Mouse (Mus musculus) midbrain, embryonic 14.5 days (tissue): Measurements from ENCODE around the gene Cnppd1. TPM values are rescaled to one million over a fixed set of nuclear protein-coding genes. Genes with fewer than 3 reads are reported as not detected.

Source experiments
- ATAC-seq: fragments of 200-750 bp; cut with Nextera tagmentation; 2 replicates; pipeline ENCODE4 v1.8.0; 2017; ENCODE audit warnings: moderate number of reproducible peaks, moderate library complexity; ENCODE audit not compliant: low FRiP score, low TSS enrichment
- DNase-seq: peaks from one replicate; pipeline ENCODE4 v3.0.0-alpha.2; 2015
- H3K27ac ChIP-seq: fragments of 300-500 bp; sonication (generic); replicated peaks from 2 replicates; pipeline ENCODE4 v1.5.1; 2014; ENCODE audit warnings: mild to moderate bottlenecking, low read depth, low read length, moderate library complexity
- H3K27me3 ChIP-seq: fragments of 300-500 bp; sonication (generic); 2 replicates; pipeline ENCODE4 v1.6.1; 2014; ENCODE audit warnings: low read length, control low read depth, mixed read lengths; ENCODE audit not compliant: control insufficient read depth, insufficient read depth
- H3K36me3 ChIP-seq: fragments of 300-500 bp; sonication (generic); 2 replicates; pipeline ENCODE4 v1.6.1; 2014; ENCODE audit warnings: low read length, control low read depth; ENCODE audit not compliant: control insufficient read depth, insufficient read depth
- H3K4me1 ChIP-seq: fragments of 300-500 bp; sonication (generic); 2 replicates; pipeline ENCODE4 v1.6.1; 2014; ENCODE audit warnings: mild to moderate bottlenecking, antibody characterized with exemption, low read length, control low read depth; ENCODE audit not compliant: control insufficient read depth, insufficient read depth
- H3K4me2 ChIP-seq: fragments of 300-500 bp; sonication (generic); 2 replicates; pipeline ENCODE4 v1.6.1; 2014; ENCODE audit warnings: mild to moderate bottlenecking, low read length, moderate library complexity
- H3K4me3 ChIP-seq: fragments of 300-500 bp; sonication (generic); replicated peaks from 2 replicates; pipeline ENCODE4 v1.5.1; 2014; ENCODE audit warnings: low read depth, low read length
- H3K9ac ChIP-seq: fragments of 300-500 bp; sonication (generic); replicated peaks from 2 replicates; pipeline ENCODE4 v1.6.1; 2014; ENCODE audit warnings: mild to moderate bottlenecking, low read length, moderate library complexity
- H3K9me3 ChIP-seq: fragments of 300-500 bp; sonication (generic); 2 replicates; pipeline ENCODE4 v1.6.1; 2016; ENCODE audit warnings: low read length, control low read depth, mixed read lengths; ENCODE audit not compliant: control insufficient read depth
- WGBS: fragments of 180-500 bp; shearing (Covaris S2); extraction: QIAGEN DNeasy Blood & Tissue Kit; methylation state at CpG from one replicate; pipeline ENCODE4 v1.1.7; 2014; 5-methylcytosine and 5-hydroxymethylcytosine counted together
- polyA plus RNA-seq: library from polyadenylated mRNA; unstranded; fragments of >200 nt; fragmentation: Nextera tagmentation; extraction: Ambion mirVana; gene quantifications from 2 replicates; pipeline ENCODE4 v1.2.1, GENCODE M21; 2014

Gene Cnppd1
- polyA plus RNA-seq, 1 experiment from 2014 or later, result 52.5 TPM

GRCm38 (mm10) chr1:75158990-75159389 is 16.5 kb upstream of the Cnppd1 start:
- ATAC-seq, result no peak
- H3K4me1 ChIP-seq, result no peaks in the 10 kb centered on the region

GRCm38 (mm10) chr1:75155837-75156236 is 13.3 kb upstream of the Cnppd1 start:
- H3K4me3 ChIP-seq, result no peak overlapping the region
- WGBS, result 72% methylated on average over 3 of the region's 3 CpGs
- no peak overlapping the region for H3K27ac ChIP-seq
- H3K27me3 ChIP-seq, result no peaks in the 10 kb centered on the region
- ATAC-seq, result no peak
- H3K9me3 ChIP-seq, result no peaks in the 10 kb centered on the region
- DNase-seq, result no peak
- H3K4me1 ChIP-seq, result no peaks in the 10 kb centered on the region
- no peak overlapping the region for H3K9ac ChIP-seq
- H3K4me2 ChIP-seq, result no peak overlapping the region
- H3K36me3 ChIP-seq, result no peaks in the 10 kb centered on the region

More at GRCm38 (mm10) chr1:75158990-75159389, 16.5 kb upstream of the Cnppd1 start:
- no peak overlapping the region for H3K4me3 ChIP-seq
- H3K27ac ChIP-seq, result no peak overlapping the region
- H3K27me3 ChIP-seq, result no peaks in the 10 kb centered on the region
- H3K9ac ChIP-seq, result no peak overlapping the region
- DNase-seq, result no peak
- H3K9me3 ChIP-seq, result no peaks in the 10 kb centered on the region
- H3K36me3 ChIP-seq, result no peaks in the 10 kb centered on the region
- no peak overlapping the region for H3K4me2 ChIP-seq

- no peak overlapping the region for H3K4me3 ChIP-seq
- H3K27ac ChIP-seq, result no peak overlapping the region
- no peaks in the 10 kb centered on the region for H3K27me3 ChIP-seq
- DNase-seq, result no peak
- WGBS, result 91% methylated on average over 4 of the region's 4 CpGs
- ATAC-seq, result no peak
- peaks cover 4% of the 10 kb centered on the region; the same call in 1 of the 2 replicates for H3K4me1 ChIP-seq
- H3K9ac ChIP-seq, result no peak overlapping the region
- H3K4me2 ChIP-seq, result no peak overlapping the region
- no peaks in the 10 kb centered on the region for H3K9me3 ChIP-seq
- peaks cover 50% of the 10 kb centered on the region for H3K36me3 ChIP-seq
Measured at GRCm38 (mm10) chr1:75148727-75149126, 6.2 kb upstream of the Cnppd1 start.

GRCm38 (mm10) chr1:75147411-75148135 is 5.1 kb upstream of the Cnppd1 start:
- no peak overlapping the region for H3K4me2 ChIP-seq
- peaks cover 7% of the 10 kb centered on the region; the same call in 1 of the 2 replicates for H3K4me1 ChIP-seq
- no peak overlapping the region for H3K4me3 ChIP-seq
- DNase-seq (no peak), ATAC-seq (no peak)
- WGBS, result 82% methylated on average over 7 of the region's 7 CpGs
- H3K27me3 ChIP-seq, result no peaks in the 10 kb centered on the region
- H3K9ac ChIP-seq, result no peak overlapping the region
- H3K27ac ChIP-seq, result no peak overlapping the region
- no peaks in the 10 kb centered on the region for H3K9me3 ChIP-seq
- H3K36me3 ChIP-seq, result peaks cover 50% of the 10 kb centered on the region

- Histone ChIP-seq H3K36me3 (peaks cover 50% of the 10 kb centered on the region), H3K9me3 (no peaks in the 10 kb centered on the region), H3K27me3 (no peaks in the 10 kb centered on the region), H3K4me2 (no peak overlapping the region), H3K4me3 (no peak overlapping the region), H3K4me1 (peaks cover 12% of the 10 kb centered on the region), H3K27ac (no peak overlapping the region), H3K9ac (no peak overlapping the region)
- no peak for ATAC-seq
- DNase-seq, result no peak
- 95% methylated on average over 3 of the region's 3 CpGs for WGBS
Measured at GRCm38 (mm10) chr1:75145589-75145988, 3.1 kb upstream of the Cnppd1 start.

- Histone ChIP-seq H3K36me3 (peaks cover 55% of the 10 kb centered on the region), H3K4me2 (peak overlapping the region; percentile 97)
- 0 out of 2 replicates have a peak, but pooled peaks have one; percentile 7 for ATAC-seq
Measured at GRCm38 (mm10) chr1:75141486-75142190, 873 bp downstream of the Cnppd1 start.

GRCm38 (mm10) chr1:75140601-75141190 is 1.8 kb downstream of the Cnppd1 start:
- H3K4me2 ChIP-seq, result peak overlapping the region; percentile 97
- peak overlapping the region; percentile 97 for H3K9ac ChIP-seq
- peak overlapping the region; percentile 92 for H3K4me3 ChIP-seq
- peaks cover 55% of the 10 kb centered on the region for H3K36me3 ChIP-seq
- no peak for DNase-seq
- H3K27me3 ChIP-seq, result no peaks in the 10 kb centered on the region
- peak overlapping the region; percentile 98; the same call in 1 of the 2 replicates for H3K27ac ChIP-seq
- H3K9me3 ChIP-seq, result no peaks in the 10 kb centered on the region
- no peak for ATAC-seq
- H3K4me1 ChIP-seq, result peaks cover 17% of the 10 kb centered on the region
- 63% methylated on average over 4 of the region's 4 CpGs for WGBS

More at GRCm38 (mm10) chr1:75141486-75142190, 873 bp downstream of the Cnppd1 start:
- H3K4me1 ChIP-seq, result peaks cover 17% of the 10 kb centered on the region
- H3K27ac ChIP-seq, result peak overlapping the region; percentile 98
- under 1% methylated on average over 53 of the region's 53 CpGs for WGBS
- no peaks in the 10 kb centered on the region for H3K9me3 ChIP-seq
- H3K27me3 ChIP-seq, result no peaks in the 10 kb centered on the region
- peak; percentile 67 for DNase-seq
- H3K9ac ChIP-seq, result peak overlapping the region; percentile 97
- H3K4me3 ChIP-seq, result peak overlapping the region; percentile 92

GRCm38 (mm10) chr1:75138448-75138847 is 4.1 kb downstream of the Cnppd1 start:
- WGBS, result 95% methylated on average over 2 of the region's 2 CpGs

More at GRCm38 (mm10) chr1:75138448-75138847, 4.1 kb downstream of the Cnppd1 start:
- DNase-seq, result no peak
- no peaks in the 10 kb centered on the region for H3K27me3 ChIP-seq
- H3K9ac ChIP-seq, result no peak overlapping the region
- no peak overlapping the region for H3K4me3 ChIP-seq
- peaks cover 48% of the 10 kb centered on the region for H3K36me3 ChIP-seq
- H3K27ac ChIP-seq, result no peak overlapping the region
- H3K4me1 ChIP-seq, result peaks cover 10% of the 10 kb centered on the region
- no peak overlapping the region for H3K4me2 ChIP-seq
- ATAC-seq, result no peak
- H3K9me3 ChIP-seq, result no peaks in the 10 kb centered on the region
